Mouse (Mus musculus) neural tube, embryonic 11.5 days (tissue): ENCODE results near the gene Tlk2. TPM values are rescaled to one million over a fixed set of nuclear protein-coding genes. Genes with fewer than 3 reads are reported as not detected.
A peak's percentile ranks its signal among the peaks of the same experiment; 100 is the strongest.

ENCODE experiments used
- ATAC-seq: fragments of 200-750 bp; cut with Nextera tagmentation; 2 replicates; pipeline ENCODE4 v1.8.0; 2017; ENCODE audit warnings: moderate number of reproducible peaks, mild to moderate bottlenecking, moderate TSS enrichment, moderate library complexity; ENCODE audit not compliant: insufficient read depth, low FRiP score, low TSS enrichment
- DNase-seq: peaks from one replicate; pipeline ENCODE4 v3.0.0-alpha.2; 2015; ENCODE audit warnings: low spot score
- H3K27ac ChIP-seq: fragments of 300-500 bp; sonication (generic); 2 replicates; pipeline ENCODE4 v1.5.1; 2014; ENCODE audit warnings: low read depth, mild to moderate bottlenecking, low read length
- H3K27me3 ChIP-seq: fragments of 300-500 bp; sonication (generic); 2 replicates; pipeline ENCODE4 v1.6.1; 2014; ENCODE audit warnings: mild to moderate bottlenecking, low read length, mixed read lengths; ENCODE audit not compliant: control insufficient read depth, insufficient read depth
- H3K36me3 ChIP-seq: fragments of 300-500 bp; sonication (generic); 2 replicates; pipeline ENCODE4 v1.6.1; 2014; ENCODE audit warnings: mild to moderate bottlenecking, low read length, moderate library complexity, mixed read lengths; ENCODE audit not compliant: control insufficient read depth, insufficient read depth
- H3K4me1 ChIP-seq: fragments of 300-500 bp; sonication (generic); 2 replicates; pipeline ENCODE4 v1.6.1; 2014; ENCODE audit warnings: low read length, mixed read lengths; ENCODE audit not compliant: control insufficient read depth, insufficient read depth
- H3K4me2 ChIP-seq: fragments of 300-500 bp; sonication (generic); 2 replicates; pipeline ENCODE4 v1.6.1; 2014; ENCODE audit warnings: low read depth, mild to moderate bottlenecking, moderate library complexity
- H3K4me3 ChIP-seq: fragments of 300-500 bp; sonication (generic); 2 replicates; pipeline ENCODE4 v1.5.1; 2014; ENCODE audit warnings: low read depth, low read length
- H3K9ac ChIP-seq: fragments of 300-500 bp; sonication (generic); 2 replicates; pipeline ENCODE4 v1.6.1; 2014; ENCODE audit warnings: mild to moderate bottlenecking, low read length
- H3K9me3 ChIP-seq: fragments of 300-500 bp; sonication (generic); 2 replicates; pipeline ENCODE4 v1.6.1; 2016; ENCODE audit warnings: low read length; ENCODE audit not compliant: control insufficient read depth
- WGBS: fragments of 180-500 bp; shearing (Covaris S2); extraction: QIAGEN DNeasy Blood & Tissue Kit; methylation state at CpG from one replicate; pipeline ENCODE4 v1.1.7; 2014; 5-methylcytosine and 5-hydroxymethylcytosine counted together
- polyA plus RNA-seq: library from polyadenylated mRNA; unstranded; fragments of >200 nt; fragmentation: Nextera tagmentation; extraction: Ambion mirVana; gene quantifications from 2 replicates; pipeline ENCODE4 v1.2.1, GENCODE M21; 2014

Tlk2 gene
- polyA plus RNA-seq, 1 experiment from 2014 or later, result 25.9 TPM

DNA sequence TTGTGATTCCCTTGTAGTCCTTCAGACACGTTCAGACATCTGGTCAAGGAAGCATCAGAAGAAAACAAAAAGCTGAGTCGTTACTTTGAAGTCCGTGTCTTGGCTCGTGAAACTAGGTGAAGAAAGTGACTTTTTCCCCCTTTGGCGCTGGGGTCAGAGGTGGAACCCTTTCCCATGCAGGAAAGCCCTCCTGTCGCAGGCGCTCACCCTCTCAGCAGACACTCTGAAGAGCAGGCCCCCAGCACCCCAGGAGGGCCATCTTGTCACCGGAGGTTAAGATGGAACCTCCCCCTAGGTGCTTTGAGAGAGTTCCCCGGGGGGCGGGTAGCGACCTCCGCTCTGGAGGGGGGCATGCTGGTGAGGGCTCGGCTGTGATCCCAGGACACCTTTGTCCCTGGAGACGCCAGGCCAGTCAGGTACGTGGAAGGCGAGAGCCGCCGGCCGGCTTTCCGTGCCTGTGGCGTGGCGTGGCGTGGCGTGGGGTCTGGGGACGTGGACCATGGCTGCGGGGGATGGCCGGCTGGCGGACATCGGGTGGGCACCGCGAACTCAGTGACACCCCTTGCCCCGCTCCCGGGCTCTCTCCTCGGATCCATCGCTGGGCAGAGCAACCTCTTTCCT, 2.0 kb downstream of the Tlk2 start:
- ATAC-seq (peak; percentile 43), DNase-seq (no peak)
- H3K4me2 ChIP-seq, result peak overlapping the region; percentile 85
- H3K4me1 ChIP-seq, result peaks cover 15% of the 10 kb centered on the region
- H3K27me3 ChIP-seq, result no peaks in the 10 kb centered on the region
- H3K4me3 ChIP-seq, result peak overlapping the region; percentile 81
- H3K36me3 ChIP-seq, result peaks cover 3% of the 10 kb centered on the region; the same call in 1 of the 2 replicates
- no peaks in the 10 kb centered on the region for H3K9me3 ChIP-seq
- H3K9ac ChIP-seq, result peak overlapping the region; percentile 96
- peak overlapping the region; percentile 93 for H3K27ac ChIP-seq
- under 1% methylated on average over 28 of the region's 35 CpGs for WGBS

DNA sequence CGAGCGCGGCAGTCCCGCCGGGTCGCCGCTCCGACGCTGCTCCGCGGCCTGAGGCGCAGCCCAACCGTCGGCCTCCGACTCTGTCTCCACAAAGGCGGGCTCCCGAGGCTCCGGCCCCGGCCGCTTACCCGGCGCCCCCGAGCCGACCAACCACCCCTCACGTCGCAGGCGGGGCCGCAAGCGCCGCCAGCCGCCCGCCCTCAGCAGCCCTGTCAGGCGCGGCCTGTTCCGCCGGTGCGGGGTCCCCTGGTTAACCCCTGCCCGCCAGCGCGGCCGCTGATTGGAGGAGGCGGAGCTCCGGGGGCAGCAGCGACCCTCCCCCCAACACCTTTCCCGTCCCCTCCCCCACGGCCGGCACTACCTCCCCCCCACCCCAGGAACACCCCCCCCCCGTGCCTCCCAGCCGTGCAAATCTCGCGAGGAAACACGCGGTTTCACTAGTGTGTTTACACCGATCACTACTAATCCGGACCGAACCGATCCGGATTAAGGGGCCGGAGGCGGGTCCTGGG, 2.6 kb downstream of the Tlk2 start:
- ATAC-seq (peak; percentile 97), DNase-seq (peak; percentile 95)
- Histone ChIP-seq H3K4me3 (peak overlapping the region; percentile 81), H3K9me3 (no peaks in the 10 kb centered on the region), H3K36me3 (peaks cover 5% of the 10 kb centered on the region; the same call in 1 of the 2 replicates), H3K4me1 (peaks cover 15% of the 10 kb centered on the region), H3K27me3 (no peaks in the 10 kb centered on the region), H3K9ac (peak overlapping the region; percentile 96), H3K27ac (peak overlapping the region; percentile 94), H3K4me2 (peak overlapping the region; percentile 85)
- WGBS, result 0% methylated on average over 38 of the region's 60 CpGs

DNA sequence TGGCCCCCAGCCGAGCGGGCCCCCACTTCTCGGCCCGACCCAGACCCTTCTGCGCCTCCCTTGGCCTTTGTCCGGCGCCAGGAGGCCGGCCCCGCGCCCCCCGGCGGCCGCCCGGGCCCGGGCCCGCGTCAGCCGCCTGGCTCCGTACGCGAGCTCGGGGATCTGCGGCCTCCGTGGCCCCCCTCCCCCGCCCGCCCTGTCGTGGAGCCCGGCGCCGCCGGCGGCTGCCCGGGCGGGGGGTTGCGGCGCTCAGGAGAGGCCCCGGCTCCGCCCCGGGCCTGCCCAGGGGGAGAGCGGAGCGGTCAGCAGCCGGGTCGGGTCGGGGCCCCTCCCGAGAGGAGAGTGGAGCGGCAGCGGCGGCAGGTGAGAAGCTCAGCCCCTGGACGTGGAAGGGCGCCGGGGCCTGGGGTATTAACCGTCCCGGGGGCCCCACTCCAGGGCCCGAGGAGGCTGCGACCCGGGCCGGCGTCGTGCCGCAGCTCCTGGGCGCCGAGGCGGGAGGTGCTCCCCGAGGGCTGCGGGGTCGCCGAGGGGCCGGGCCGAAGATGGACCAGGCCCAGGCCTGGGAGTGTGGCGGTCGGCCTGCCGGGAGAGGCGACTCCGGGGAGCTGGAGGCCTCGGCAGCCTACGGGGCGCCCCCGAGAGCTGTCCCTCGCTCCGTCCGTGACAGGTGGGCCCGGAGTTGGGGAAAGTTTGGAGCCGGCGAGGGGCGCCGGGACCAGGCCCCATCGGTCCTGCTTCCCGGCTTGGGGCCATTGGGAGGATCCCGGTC, 3.3 kb downstream of the Tlk2 start:
- WGBS, result 3% methylated on average over 58 of the region's 89 CpGs

DNA sequence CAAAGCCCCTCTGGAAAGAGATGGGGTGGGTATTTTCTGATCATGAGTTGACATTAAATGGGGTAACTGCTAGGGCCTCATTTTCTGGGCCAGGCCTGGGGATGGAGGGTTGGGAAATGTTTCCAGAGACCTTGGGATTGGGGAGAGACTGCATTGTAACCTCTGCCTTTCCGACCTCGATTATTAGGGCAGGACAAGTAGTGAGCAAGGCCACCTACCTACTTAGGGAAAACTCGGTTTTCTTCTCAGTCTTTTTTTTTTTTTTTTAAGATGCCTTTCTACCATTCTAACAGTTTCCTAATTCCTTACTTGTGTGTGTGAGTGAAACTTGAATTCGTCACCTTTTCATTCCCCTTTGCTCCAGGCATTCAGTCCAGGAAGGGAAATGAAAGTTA, 3.9 kb downstream of the Tlk2 start:
- H3K9ac ChIP-seq, result peak overlapping the region; percentile 96
- DNase-seq (no peak), ATAC-seq (no peak)
- peaks cover 5% of the 10 kb centered on the region; the same call in 1 of the 2 replicates for H3K36me3 ChIP-seq
- H3K27me3 ChIP-seq, result no peaks in the 10 kb centered on the region
- H3K27ac ChIP-seq, result peak overlapping the region; percentile 94
- peak overlapping the region; percentile 81 for H3K4me3 ChIP-seq
- H3K4me1 ChIP-seq, result peaks cover 15% of the 10 kb centered on the region
- 8% methylated on average over 4 of the region's 4 CpGs for WGBS
- H3K9me3 ChIP-seq, result no peaks in the 10 kb centered on the region
- H3K4me2 ChIP-seq, result peak overlapping the region; percentile 72

More for the DNA sequence above, 3.3 kb downstream of the Tlk2 start:
- peaks cover 15% of the 10 kb centered on the region for H3K4me1 ChIP-seq
- H3K9ac ChIP-seq, result peak overlapping the region; percentile 96
- DNase-seq (peak; percentile 57), ATAC-seq (peak; percentile 73)
- H3K4me3 ChIP-seq, result peak overlapping the region; percentile 81
- H3K36me3 ChIP-seq, result peaks cover 5% of the 10 kb centered on the region; the same call in 1 of the 2 replicates
- no peaks in the 10 kb centered on the region for H3K27me3 ChIP-seq
- no peaks in the 10 kb centered on the region for H3K9me3 ChIP-seq
- H3K4me2 ChIP-seq, result peak overlapping the region; percentile 72
- peak overlapping the region; percentile 94 for H3K27ac ChIP-seq

DNA sequence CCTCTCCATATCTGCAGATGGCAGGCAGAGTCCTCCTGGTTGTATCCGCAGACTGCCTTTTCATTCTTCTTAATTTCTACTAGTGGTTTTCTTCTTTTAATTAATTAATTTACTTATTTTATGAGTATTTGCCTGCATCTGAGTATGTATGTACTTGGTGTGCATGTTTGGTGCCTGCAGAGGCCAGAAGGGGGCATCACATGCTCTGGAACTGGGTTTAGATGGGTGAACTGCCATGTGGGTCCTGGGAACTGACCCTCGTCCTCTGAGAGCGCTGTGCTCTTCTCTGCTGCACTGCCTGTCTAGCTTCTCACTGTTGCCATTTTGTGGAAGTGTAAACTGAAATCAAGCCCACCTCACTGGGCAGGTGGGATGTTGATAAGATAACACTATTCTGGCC, 6.1 kb downstream of the Tlk2 start:
- DNase-seq, result no peak
- no peak overlapping the region for H3K9ac ChIP-seq

DNA sequence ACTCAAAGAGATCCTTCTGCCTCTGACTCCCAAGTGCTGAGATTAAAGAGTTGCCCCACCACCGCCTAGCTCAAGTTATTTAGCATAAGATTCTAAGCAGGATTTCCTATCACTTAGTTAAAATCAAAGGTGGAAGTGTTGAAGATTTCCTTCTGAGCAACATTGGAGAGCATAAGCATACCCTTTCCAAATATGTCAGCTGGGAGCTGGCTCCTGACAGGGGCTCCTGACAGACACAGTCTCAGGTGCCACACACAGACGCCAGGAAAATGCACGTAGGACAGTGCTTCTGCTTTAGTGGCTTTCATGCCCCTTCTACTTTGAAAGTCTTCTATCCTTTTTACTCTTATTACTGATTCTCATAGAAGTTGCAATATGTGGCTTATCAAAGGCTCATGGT, 13.6 kb downstream of the Tlk2 start:
- 93% methylated on average over 3 of the region's 3 CpGs for WGBS
- no peak overlapping the region for H3K4me2 ChIP-seq
- ATAC-seq (no peak), DNase-seq (no peak)
- no peak overlapping the region for H3K4me3 ChIP-seq
- H3K36me3 ChIP-seq, result 0 out of 2 replicates have a peak, but pooled peaks cover 2% of the 10 kb centered on the region
- H3K27me3 ChIP-seq, result no peaks in the 10 kb centered on the region
- no peaks in the 10 kb centered on the region for H3K4me1 ChIP-seq
- no peak overlapping the region for H3K27ac ChIP-seq
- no peaks in the 10 kb centered on the region for H3K9me3 ChIP-seq
- H3K9ac ChIP-seq, result no peak overlapping the region

More for the DNA sequence above, 6.1 kb downstream of the Tlk2 start:
- H3K4me1 ChIP-seq, result peaks cover 12% of the 10 kb centered on the region
- 91% methylated on average over 3 of the region's 3 CpGs for WGBS
- peaks cover 5% of the 10 kb centered on the region; the same call in 1 of the 2 replicates for H3K36me3 ChIP-seq
- no peak for ATAC-seq
- no peak overlapping the region for H3K27ac ChIP-seq
- no peaks in the 10 kb centered on the region for H3K27me3 ChIP-seq
- no peak overlapping the region for H3K4me3 ChIP-seq
- H3K4me2 ChIP-seq, result no peak overlapping the region
- no peaks in the 10 kb centered on the region for H3K9me3 ChIP-seq

DNA sequence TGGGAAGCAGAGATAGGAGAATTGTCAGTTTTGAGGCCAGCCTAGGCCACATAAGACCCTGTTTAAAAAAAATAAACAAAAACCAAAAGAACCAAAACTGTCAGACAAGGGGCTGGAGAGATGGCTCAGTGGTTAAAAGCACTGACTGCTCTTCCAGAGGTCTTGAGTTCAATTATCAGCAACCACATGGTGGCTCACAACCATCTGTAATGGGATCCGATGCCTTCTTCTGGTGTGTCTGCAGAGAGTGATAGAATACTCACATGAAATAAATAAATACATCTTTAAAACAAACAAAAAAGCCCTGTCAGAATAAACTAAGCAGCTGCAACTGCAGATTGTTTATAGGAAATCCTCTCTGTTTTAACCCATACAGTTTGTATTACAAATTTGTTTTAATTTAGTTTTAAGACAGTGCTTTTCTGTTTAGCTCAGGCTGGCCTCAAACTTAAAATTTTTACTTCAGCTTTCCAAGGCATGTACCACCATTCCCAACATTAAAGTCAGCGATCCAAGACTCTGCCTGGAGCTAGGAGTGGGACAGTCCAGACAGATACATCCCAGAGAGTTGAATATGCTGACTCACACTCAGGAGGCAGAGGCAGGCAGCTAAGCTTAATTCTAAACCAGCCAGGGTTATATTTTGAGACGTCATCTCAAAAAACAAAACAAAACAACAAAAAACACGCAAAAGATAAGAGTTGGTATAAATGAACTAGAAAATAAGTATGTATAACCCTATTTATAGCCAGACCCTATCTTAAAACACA, 18.5 kb downstream of the Tlk2 start:
- no peak overlapping the region for H3K4me2 ChIP-seq
- no peak overlapping the region for H3K9ac ChIP-seq
- ATAC-seq (no peak), DNase-seq (no peak)
- no peak overlapping the region for H3K27ac ChIP-seq
- H3K36me3 ChIP-seq, result no peaks in the 10 kb centered on the region
- no peaks in the 10 kb centered on the region for H3K9me3 ChIP-seq
- no peak overlapping the region for H3K4me3 ChIP-seq
- no peaks in the 10 kb centered on the region for H3K4me1 ChIP-seq
- WGBS, result 93% methylated on average over 4 of the region's 4 CpGs
- H3K27me3 ChIP-seq, result no peaks in the 10 kb centered on the region

DNA sequence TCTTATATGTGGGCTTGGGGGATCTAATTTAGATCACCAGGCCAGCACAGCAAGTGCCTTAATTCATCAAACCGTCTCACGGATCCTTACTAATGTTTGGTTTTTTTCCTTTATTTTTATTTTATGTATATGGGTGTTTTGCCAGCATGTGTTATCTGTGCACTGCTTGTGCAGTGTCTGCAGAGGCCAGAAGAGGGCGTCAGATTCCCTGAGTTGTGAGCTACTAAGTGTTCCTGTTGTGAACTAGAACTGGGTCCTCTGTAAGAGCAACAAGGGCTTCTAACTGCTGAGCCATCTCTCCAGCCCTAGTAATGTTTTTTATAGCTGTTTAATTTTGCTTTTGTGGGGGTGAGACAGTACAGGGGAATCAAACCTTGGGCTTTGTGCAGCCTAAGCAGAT, 23.8 kb downstream of the Tlk2 start:
- no peak overlapping the region for H3K9ac ChIP-seq
- no peak overlapping the region for H3K4me3 ChIP-seq
- ATAC-seq, result no peak
- WGBS, result 60% methylated on average over 3 of the region's 3 CpGs
- no peaks in the 10 kb centered on the region for H3K9me3 ChIP-seq
- no peak overlapping the region for H3K4me2 ChIP-seq
- H3K36me3 ChIP-seq, result no peaks in the 10 kb centered on the region
- H3K4me1 ChIP-seq, result no peaks in the 10 kb centered on the region
- H3K27ac ChIP-seq, result no peak overlapping the region
- no peak for DNase-seq
- no peaks in the 10 kb centered on the region for H3K27me3 ChIP-seq
